Mouse (Mus musculus) heart, embryonic 10.5 days (tissue): ENCODE results near the gene Clgn. TPM values are rescaled to one million over a fixed set of nuclear protein-coding genes. Genes with fewer than 3 reads are reported as not detected.
"Not testable (repeated sequence)": the region's sequence is repeated elsewhere in the genome, so short reads cannot be mapped to it uniquely, and the experiment has no call there.

Experiments
- DNase-seq: peaks from one replicate; pipeline ENCODE4 v3.0.0-alpha.2; 2017; ENCODE audit warnings: low spot score
- H3K27ac ChIP-seq: fragments of 300-500 bp; sonication (generic); 2 replicates; pipeline ENCODE4 v1.5.1; 2016; ENCODE audit warnings: mild to moderate bottlenecking
- H3K27me3 ChIP-seq: fragments of 300-500 bp; sonication (generic); 2 replicates; pipeline ENCODE4 v1.6.1; 2016; ENCODE audit warnings: mild to moderate bottlenecking; ENCODE audit not compliant: poor library complexity, insufficient read depth, severe bottlenecking
- H3K36me3 ChIP-seq: fragments of 300-500 bp; sonication (generic); 2 replicates; pipeline ENCODE4 v1.6.1; 2016; ENCODE audit warnings: mild to moderate bottlenecking, moderate library complexity
- H3K4me1 ChIP-seq: fragments of 300-500 bp; sonication (generic); 2 replicates; pipeline ENCODE4 v1.6.1; 2016; ENCODE audit warnings: mild to moderate bottlenecking
- H3K4me3 ChIP-seq: fragments of 300-500 bp; sonication (generic); 2 replicates; pipeline ENCODE4 v1.5.1; 2016; ENCODE audit warnings: mild to moderate bottlenecking, moderate library complexity
- H3K9me3 ChIP-seq: fragments of 300-500 bp; sonication (generic); 2 replicates; pipeline ENCODE4 v1.6.1; 2016; ENCODE audit warnings: mild to moderate bottlenecking, moderate library complexity
- WGBS: fragments of 180-500 bp; shearing (Covaris S2); methylation state at CpG from one replicate; pipeline ENCODE4 v1.1.7; 2016; 5-methylcytosine and 5-hydroxymethylcytosine counted together
- polyA plus RNA-seq: library from polyadenylated mRNA; unstranded; fragments of >200 nt; fragmentation: Nextera tagmentation; extraction: Ambion mirVana; gene quantifications from 2 replicates; pipeline ENCODE4 v1.2.1, GENCODE M21; 2016

Clgn gene
- polyA plus RNA-seq, 1 experiment from 2014 or later: 0.41 TPM

DNA sequence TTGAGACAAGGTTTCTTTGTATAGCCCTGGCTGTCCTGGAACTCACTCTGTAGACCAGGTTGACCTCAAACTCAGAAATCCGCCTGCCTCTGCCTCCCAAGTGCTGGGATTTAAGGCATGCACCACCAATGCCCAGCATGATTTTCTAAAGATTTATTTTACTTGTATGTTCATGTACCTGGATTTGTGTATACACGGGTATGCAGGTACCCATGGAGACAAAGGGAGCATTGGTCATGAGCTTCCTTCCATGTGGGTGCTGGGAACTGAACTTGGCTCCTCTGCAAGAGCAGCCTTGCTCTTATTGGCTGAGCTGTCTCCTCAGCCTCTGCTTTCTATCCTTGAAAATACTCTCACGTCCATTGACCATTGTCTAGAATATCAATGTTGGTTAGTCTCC, 39.0 kb downstream of the Clgn start:
- not testable (repeated sequence) for H3K36me3 ChIP-seq, H3K27ac ChIP-seq, DNase-seq, H3K9me3 ChIP-seq, H3K4me3 ChIP-seq, H3K4me1 ChIP-seq
- H3K27me3 ChIP-seq: peaks cover 61% of the 10 kb centered on the region
- WGBS: 87% methylated on average over 3 of the region's 3 CpGs

DNA sequence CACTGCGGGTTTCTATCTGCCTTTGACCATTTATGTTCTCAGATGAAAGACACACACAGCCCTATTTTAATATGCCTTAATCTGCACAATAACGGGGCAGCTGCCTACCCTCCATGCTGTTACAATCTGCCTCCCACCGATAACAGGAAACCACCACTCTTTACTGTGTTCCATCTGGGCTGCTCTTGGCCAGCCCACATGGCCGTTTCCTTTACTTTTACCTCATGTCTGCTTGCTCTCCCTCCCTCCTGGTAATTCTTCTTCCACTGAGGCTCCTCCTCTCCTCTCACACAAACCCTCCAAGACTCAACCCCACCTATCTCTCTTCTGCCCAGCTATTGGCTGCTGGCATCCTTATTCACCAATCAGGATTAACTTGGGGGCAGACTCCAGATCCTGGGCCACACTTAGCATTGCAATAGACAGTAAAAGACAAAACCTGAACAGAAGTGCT, 39.4 kb downstream of the Clgn start:
- no peaks in the 10 kb centered on the region for H3K4me1 ChIP-seq
- peaks cover 11% of the 10 kb centered on the region; the same call in 1 of the 2 replicates for H3K36me3 ChIP-seq
- H3K4me3 ChIP-seq: no peak overlapping the region
- 63% methylated on average over 4 of the region's 4 CpGs for WGBS
- no peak overlapping the region for H3K27ac ChIP-seq
- H3K27me3 ChIP-seq: peaks cover 62% of the 10 kb centered on the region
- no peak for DNase-seq
- no peaks in the 10 kb centered on the region for H3K9me3 ChIP-seq

DNA sequence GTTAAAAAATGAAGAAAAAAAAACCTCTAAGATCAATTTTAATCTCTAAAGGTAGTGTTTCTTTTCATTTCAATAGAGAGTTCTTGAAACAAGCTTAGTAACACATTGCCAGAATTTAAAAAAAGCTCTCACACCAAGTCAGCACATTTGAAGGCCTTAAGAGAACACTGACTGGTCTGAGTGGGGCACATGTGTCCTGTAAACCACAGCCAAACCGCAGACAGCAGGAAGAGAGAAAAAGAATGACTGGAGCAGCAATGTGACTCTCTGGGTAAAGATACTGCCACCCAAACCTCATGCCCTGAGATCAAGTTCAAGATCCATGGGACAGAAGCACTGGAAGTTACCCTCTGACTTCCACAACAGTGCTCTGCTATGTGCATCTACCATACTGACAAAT, 47.4 kb downstream of the Clgn start:
- peaks cover 13% of the 10 kb centered on the region; the same call in 1 of the 2 replicates for H3K27me3 ChIP-seq
- H3K9me3 ChIP-seq: no peaks in the 10 kb centered on the region
- no peak overlapping the region for H3K4me3 ChIP-seq
- H3K4me1 ChIP-seq: 0 out of 2 replicates have a peak, but pooled peaks cover 8% of the 10 kb centered on the region
- DNase-seq: no peak
- H3K36me3 ChIP-seq: peaks cover 35% of the 10 kb centered on the region
- 78% methylated on average over 1 of the region's 1 CpGs for WGBS
- H3K27ac ChIP-seq: no peak overlapping the region

DNA sequence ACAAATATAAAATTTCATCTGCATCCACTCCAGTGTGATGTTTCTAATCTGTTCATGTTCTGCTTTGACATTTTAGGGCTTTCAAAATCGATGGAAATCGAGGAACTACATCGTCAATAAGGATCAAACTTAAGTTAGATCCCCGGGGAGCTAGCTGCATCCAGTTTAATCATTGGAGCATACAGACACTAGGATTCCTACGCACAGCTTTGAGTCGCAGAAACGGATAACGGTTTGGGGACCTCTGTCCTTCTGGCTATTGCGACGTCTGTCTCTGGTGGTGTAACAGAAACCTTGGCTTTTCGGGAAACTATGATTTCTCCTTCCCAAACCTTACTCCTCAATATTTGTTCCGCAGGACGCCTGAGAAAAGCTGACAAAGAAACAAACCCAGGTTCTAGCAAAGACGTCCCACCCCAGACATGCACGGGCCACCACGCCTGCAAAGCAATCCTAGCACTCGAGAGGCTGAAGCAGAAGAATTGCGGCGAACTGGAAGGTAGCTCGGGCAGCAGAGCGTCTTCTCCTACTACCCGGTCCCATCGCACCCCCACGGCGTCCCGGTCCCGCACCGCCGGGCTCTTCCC, 52.1 kb downstream of the Clgn start:
- peak overlapping the region; percentile 87 for H3K4me3 ChIP-seq
- no peak for DNase-seq
- H3K9me3 ChIP-seq: no peaks in the 10 kb centered on the region
- peaks cover 15% of the 10 kb centered on the region for H3K36me3 ChIP-seq
- peak overlapping the region; percentile 96 for H3K27ac ChIP-seq
- H3K27me3 ChIP-seq: no peaks in the 10 kb centered on the region
- peaks cover 8% of the 10 kb centered on the region; the same call in 1 of the 2 replicates for H3K4me1 ChIP-seq
- 2% methylated on average over 29 of the region's 29 CpGs for WGBS

DNA sequence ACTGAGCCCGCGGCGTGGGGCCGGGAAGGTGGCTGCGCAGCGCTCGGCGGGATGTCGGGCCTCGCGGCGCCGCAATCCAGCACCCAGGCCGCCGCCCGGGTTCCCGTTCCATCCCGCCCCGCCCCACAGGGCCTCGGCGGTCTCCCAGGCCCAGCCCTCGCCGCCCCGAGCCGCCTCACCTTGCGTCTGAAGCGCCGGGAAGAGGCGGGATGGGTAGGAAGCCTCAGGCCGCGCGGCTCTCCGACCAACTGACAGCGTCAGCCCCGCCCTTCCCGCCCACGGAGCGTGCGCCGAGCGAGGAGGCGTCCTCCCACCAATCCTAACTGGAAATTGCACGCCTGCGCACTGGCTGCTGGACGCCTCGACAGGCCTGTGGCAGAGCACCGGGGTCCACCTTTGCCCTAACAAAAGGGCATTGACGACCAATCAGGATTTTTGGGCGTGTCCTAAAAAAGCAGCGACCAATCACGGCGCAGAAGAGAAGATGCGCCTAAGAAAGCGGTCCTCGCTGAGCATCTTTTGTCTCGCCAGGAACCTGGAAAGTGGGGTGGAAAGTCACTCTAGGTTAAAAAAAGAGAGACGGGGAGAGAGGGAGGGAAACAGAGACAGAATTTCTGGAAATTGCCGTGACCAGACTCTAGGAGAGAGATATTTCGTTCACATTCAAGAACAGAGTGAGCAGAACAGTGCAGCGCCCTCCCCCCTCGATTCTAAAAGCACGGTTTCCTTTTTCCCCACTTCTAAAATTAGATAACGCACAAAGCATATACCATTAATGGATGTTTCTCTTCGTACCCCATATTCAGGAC, 52.8 kb downstream of the Clgn start:
- H3K27ac ChIP-seq: peak overlapping the region; percentile 96
- H3K4me1 ChIP-seq: peaks cover 8% of the 10 kb centered on the region; the same call in 1 of the 2 replicates
- peak; percentile 100 for DNase-seq
- 1% methylated on average over 64 of the region's 64 CpGs for WGBS
- H3K9me3 ChIP-seq: no peaks in the 10 kb centered on the region
- peak overlapping the region; percentile 87 for H3K4me3 ChIP-seq
- H3K27me3 ChIP-seq: no peaks in the 10 kb centered on the region
- peaks cover 8% of the 10 kb centered on the region for H3K36me3 ChIP-seq

DNA sequence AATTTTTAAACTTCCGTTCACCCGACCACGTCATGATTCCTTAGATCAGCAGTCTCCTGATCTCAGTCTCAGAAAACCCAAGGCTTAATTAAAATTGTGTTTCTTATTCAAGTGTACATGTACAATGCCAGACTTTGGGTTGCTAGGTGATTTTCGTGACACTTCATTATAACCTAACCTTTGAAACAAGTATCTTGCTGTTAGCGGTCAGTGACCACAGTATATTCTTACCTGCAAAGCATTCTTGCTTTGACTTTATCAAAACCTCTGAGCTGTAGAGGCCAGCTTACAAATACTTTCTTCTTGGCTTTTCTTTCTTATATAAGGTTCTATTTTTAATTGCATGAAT, 53.4 kb downstream of the Clgn start:
- Histone ChIP-seq H3K4me1 (peaks cover 8% of the 10 kb centered on the region; the same call in 1 of the 2 replicates), H3K9me3 (no peaks in the 10 kb centered on the region), H3K4me3 (peak overlapping the region; percentile 87), H3K27me3 (no peaks in the 10 kb centered on the region), H3K36me3 (peaks cover 2% of the 10 kb centered on the region; the same call in 1 of the 2 replicates), H3K27ac (peak overlapping the region; percentile 96)
- DNase-seq: no peak
- WGBS: 35% methylated on average over 5 of the region's 5 CpGs

DNA sequence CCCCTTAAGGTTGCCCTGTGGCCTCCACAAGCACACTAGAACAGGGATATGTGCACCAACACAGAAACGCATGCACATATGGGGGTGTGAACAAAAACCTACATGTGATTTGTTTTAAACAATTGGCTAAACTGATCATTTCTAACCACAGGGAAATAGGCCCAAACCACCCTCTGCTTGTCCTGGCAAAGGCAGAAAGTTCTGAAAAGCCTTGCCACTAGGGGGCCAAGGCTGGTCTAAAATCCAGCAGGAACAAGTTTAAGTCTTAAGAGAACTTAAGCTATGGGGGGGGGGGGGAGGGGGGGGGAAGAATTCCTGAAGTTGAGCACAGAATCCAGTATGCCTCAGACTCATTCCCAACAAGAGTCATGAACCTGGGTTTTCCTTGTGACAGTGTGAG, 60.3 kb downstream of the Clgn start:
- DNase-seq: no peak
- Histone ChIP-seq H3K27me3 (no peaks in the 10 kb centered on the region), H3K36me3 (no peaks in the 10 kb centered on the region), H3K27ac (no peak overlapping the region), H3K4me3 (no peak overlapping the region), H3K9me3 (no peaks in the 10 kb centered on the region), H3K4me1 (no peaks in the 10 kb centered on the region)
- WGBS: 71% methylated on average over 1 of the region's 1 CpGs

DNA sequence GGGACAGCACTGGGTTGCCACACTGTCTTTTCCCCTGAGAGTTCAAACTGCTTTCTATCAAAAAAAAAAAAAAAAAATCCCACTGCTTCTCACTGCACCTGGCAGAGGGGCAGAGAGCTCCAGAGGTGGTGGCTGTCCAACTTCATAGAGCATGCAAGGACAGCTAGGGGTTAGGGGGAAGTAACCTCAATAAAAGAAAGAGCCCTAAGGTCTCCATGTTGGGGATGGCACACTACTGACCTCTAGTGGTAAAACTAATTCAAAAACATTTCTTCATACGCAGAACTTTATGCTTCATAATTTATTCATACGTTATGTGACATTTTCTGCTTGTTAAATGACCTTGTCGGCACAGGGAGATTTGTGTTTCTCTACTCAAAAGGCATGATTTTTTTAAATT, 61.4 kb downstream of the Clgn start:
- H3K4me1 ChIP-seq: no peaks in the 10 kb centered on the region

DNA sequence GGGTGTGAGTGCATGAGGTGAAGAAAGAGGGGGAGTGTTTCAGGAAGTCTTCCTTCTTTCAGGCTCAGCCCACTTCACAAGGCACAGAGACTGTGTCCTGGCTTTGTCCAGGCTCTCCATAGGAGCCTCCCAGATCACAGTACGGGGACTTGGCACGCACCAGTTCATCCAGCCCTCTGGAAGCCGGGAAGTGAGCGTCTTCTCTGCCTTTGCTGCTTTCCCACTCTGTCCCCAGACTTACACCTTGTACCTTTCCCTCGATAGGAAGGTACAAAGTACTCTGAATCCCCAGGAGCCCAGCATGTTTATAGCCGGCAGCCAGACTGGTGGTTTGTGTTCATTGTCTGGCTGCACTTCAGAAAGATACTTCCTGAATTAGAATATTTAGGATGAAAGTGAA, 67.5 kb downstream of the Clgn start:
- 54% methylated on average over 6 of the region's 6 CpGs for WGBS
- Histone ChIP-seq H3K4me3 (no peak overlapping the region), H3K27me3 (no peaks in the 10 kb centered on the region), H3K4me1 (no peaks in the 10 kb centered on the region), H3K27ac (no peak overlapping the region), H3K9me3 (no peaks in the 10 kb centered on the region), H3K36me3 (no peaks in the 10 kb centered on the region)
- no peak for DNase-seq

More for the DNA sequence above, 61.4 kb downstream of the Clgn start:
- 30% methylated on average over 3 of the region's 3 CpGs for WGBS
- no peak overlapping the region for H3K27ac ChIP-seq
- no peaks in the 10 kb centered on the region for H3K36me3 ChIP-seq
- H3K27me3 ChIP-seq: no peaks in the 10 kb centered on the region
- H3K9me3 ChIP-seq: no peaks in the 10 kb centered on the region
- no peak overlapping the region for H3K4me3 ChIP-seq
- DNase-seq: no peak

DNA sequence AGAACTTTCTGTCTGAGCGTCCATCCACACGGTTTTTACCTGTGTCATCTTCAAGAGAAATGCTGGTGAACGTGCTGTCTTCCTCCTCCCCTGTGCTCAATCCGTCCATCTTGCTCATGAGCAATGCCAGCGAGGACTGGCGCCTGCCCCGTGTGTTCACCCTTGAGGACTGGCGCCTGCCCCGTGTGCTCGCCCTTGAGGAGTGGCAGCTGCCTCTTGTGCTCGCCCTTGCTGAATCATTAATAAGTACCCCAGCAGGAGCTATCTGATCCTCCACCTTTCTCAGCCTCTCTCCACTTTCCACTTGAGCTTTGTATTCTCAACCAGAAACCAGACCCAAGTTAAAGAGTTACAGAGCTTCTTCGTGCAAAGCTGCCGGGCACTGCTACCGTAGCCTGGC, 68.6 kb downstream of the Clgn start, which contains the start of gene Scoc:
Scoc (minus strand) TSS at position 170 of the 400 bp plus-strand sequence.
- H3K27ac ChIP-seq: no peak within 1 kb of the TSS
- H3K4me3 ChIP-seq: no peak within 1 kb of the TSS
- DNase-seq: no peak
- H3K27me3 ChIP-seq: no peaks in the 10 kb centered on the region
- WGBS: 80% methylated on average over 14 of the region's 14 CpGs
- H3K36me3 ChIP-seq: no peaks in the 10 kb centered on the region
- H3K9me3 ChIP-seq: no peaks in the 10 kb centered on the region
- H3K4me1 ChIP-seq: no peaks in the 10 kb centered on the region

DNA sequence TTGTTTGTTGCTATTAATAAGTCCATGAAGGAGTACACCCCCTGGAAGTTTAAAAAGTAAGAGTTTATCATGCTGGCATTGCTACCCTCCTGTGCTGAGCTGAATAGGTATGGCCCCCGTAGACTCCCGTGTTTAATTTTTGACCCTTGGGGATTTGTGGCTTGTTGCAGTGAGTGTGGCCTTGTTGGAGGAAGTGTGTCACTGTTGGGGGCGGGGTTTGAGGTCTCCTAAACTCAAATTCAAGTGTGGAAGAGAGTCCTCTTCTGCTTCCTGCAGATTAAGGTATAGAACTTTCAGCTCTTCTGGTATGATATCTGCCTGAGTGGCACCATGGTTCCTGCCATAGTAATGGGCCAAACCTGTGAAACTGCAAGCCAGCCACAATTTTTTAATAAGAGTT, 69.9 kb downstream of the Clgn start:
- no peaks in the 10 kb centered on the region for H3K9me3 ChIP-seq
- no peak overlapping the region for H3K4me3 ChIP-seq
- H3K36me3 ChIP-seq: no peaks in the 10 kb centered on the region
- WGBS: 73% methylated on average over 3 of the region's 3 CpGs
- DNase-seq: no peak
- no peak overlapping the region for H3K27ac ChIP-seq
- no peaks in the 10 kb centered on the region for H3K27me3 ChIP-seq
- no peaks in the 10 kb centered on the region for H3K4me1 ChIP-seq
